Mouse (Mus musculus) regulatory T cell (primary cell): Measurements from ENCODE around the gene Hjurp.

Source experiments
- in situ Hi-C: fragments of 300-600 bp; cut with MboI, MseI; formaldehyde crosslinking; loops from one replicate; pipeline ENCODE4 v1.15.1; 2025; ENCODE audit warnings: high pct_unique_total_duplicates

Gene Hjurp

DNA sequence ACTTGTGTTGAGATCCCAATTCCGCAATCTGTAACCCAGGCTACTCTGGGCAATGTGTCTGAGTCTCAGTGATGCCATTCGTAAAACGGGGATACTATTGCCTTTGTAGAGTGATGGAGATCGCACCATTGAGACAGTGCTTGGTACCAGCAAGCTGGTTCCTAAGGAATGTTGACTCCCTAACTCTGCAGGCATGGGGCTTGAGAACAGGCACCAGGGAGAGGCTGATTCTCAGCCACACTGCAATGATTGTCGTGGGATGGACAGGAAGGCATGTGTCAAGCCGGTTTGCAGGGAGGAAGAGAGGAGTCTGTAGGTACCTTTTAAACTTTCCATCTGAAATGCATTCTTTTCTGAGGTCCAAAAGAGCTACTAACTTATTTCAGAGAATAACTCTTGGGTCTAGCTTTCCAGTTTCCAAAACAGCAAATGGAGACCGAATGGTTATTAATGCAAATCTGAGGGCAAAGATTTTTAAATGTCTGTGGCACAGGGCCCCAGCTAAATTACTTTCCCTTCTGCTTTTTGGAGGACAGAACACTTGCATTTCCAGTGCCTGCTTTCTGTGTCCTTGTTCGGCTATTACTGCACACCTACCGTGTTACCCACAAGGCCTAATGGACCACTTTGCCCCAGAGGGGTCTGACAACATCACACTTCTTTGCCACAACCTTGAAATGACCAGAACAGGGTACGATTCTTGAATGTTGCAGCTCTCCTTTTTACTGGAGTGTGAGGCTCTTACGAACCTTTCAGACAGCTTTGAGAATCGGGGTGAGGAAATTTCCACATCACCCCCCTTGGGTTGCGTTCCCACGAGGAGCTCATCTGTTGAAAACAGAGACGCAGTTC lies 6.2 kb upstream of the Hjurp start:
- in situ Hi-C loops = loop anchor here (10.0 kb wide), 1 partner anchor 139 kb away; no protein-coding TSS in a partner anchor

- in situ Hi-C loops = loop anchor here (10.0 kb wide), 1 partner anchor 138 kb away; no protein-coding TSS in a partner anchor
Observed at GRCm38 (mm10) chr1:88282301-88282700, 4.9 kb upstream of the Hjurp start.

DNA sequence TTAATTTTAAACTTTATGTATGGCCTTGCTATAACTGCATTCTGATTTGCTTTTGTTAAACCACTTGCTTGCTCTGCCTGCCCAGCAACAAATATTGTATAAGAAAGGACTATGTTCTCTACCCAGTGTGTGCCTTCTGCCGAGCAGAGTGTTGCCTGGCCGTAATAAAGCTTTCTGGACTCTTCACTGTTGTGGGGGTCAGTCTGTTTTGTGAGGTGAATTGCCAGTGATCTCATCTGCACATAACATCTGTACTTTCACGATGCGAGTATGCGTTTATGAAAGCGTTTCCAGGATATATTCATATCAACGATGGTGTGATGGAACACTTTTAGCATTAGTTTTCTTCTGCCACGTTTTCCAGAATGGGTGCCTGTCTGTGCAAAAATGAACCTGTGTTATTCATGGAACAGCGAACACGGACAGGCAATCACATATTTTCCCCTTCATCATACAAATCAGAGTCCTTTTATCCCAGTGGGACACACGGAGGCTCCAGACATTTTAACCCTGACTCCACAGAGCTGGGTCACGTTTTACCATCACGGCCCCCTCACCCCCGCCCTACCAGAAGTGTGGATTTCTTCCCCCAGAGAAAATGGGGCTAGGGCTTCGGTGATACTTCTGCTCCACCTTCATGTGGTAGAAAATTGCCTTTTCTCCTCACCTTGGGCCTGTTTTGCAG lies 2.7 kb upstream of the Hjurp start:
- in situ Hi-C loops = loop anchor here (10.0 kb wide), 1 partner anchor 135 kb away; no protein-coding TSS in a partner anchor

DNA sequence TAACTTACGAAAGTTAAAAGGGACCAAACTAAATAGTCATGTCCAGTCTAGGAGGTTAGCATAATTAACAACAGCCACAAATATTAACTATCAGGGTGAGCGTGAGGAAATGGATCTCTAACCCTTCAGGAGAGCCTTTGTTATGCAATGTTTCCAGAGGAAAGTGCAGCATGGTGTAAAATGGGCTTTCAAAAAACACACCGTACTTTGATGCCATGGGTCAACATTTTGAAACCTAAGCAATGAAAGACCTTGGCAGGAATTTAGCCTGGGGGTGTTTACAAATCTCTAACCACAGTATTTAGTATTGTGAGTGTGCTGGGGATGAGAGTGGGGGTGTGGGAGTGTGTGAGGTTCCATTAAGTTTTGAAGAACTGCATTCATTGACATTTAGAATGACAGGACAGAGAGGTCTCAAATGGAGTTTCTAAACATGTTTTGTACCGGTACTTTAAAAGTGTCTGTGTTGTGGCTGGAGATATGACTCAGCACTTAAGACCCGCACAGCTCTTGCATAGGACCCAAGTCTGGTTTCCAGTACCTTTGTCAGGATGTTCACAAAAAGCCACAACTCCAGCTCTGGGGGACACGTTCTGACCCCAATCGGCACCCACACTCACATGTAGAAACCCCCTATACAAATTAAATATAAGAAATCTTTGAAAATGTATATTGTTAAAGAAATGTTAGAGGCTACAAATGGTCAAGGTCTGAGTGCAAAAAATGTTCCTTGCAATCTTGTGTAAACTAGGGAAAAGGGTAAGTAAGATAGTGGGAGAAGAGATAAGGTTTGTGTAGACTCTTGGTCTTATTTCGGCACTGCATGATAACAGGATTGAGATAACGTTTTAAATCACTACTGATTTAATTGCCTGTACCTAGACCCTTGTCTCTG lies 1.9 kb upstream of the Hjurp start:
- in situ Hi-C loops = loop anchor here (10.0 kb wide), 1 partner anchor 135 kb away; no protein-coding TSS in a partner anchor

- in situ Hi-C loops = no loop called here
Observed at GRCm38 (mm10) chr1:88277818-88278511, 532 bp upstream of the Hjurp start.

DNA sequence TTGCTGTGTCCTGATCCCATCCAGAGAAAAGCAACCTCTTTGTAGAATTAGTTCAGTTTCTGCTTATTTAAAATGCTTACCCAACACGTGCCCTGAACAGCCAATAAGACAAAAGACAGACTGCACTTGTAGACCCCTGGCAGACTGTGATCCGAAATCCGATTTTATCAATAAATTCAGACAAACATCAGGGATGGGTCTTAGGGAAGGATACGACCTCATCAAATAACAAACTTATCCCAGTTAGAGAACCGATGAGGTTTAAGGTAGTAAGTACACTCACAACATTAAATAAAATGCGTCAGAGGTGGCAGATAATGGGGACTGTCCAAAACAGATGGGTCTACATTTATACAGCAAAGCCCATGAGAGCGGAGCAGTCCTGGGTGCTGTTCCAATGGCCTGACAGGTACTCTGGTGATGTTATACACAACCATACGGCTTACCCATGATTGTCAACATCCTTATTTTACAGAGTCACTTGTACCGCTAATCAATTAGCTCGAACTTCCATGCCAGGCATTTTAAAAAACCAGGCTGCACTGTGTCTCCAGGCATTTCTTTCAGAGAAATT lies 822 bp downstream of the Hjurp start:
- in situ Hi-C loops = no loop called here

DNA sequence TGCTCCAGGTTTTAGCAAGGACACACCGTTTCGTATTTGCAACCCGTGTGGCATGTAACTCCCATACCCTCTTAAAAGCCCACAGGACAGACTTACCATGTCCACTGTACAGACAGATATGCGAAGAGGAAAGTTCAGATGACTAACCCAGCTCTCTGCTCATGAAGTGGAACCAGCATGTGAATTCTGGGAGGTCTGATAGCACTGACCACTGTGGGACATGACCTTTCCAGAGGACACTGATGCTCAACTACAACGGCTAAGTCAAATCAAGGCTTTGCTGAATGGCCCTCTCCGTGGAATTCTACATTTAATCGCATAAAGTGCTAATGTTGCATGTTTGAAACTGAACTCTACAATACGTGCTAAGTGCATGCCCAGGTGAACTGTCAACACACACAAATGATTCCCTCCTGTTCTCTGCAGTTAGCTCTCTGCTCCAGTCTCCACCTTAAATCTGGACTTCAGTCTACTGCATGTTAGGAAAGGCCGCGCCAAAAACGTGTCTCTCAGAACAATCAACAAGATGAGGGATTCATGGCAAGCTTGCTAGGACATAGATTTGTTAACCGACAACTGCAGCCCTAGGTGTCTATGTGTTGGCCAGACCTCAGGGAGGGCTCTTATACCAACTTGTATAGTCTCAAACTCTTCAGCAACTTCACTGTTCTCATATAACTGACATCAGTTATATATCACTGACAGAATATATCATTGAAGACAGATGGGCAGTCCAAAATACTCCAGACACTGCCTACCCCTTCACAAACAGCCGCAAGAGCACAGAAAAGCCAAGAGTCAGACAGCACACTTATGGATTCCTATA lies 1.5 kb downstream of the Hjurp start:
- in situ Hi-C loops = no loop called here

DNA sequence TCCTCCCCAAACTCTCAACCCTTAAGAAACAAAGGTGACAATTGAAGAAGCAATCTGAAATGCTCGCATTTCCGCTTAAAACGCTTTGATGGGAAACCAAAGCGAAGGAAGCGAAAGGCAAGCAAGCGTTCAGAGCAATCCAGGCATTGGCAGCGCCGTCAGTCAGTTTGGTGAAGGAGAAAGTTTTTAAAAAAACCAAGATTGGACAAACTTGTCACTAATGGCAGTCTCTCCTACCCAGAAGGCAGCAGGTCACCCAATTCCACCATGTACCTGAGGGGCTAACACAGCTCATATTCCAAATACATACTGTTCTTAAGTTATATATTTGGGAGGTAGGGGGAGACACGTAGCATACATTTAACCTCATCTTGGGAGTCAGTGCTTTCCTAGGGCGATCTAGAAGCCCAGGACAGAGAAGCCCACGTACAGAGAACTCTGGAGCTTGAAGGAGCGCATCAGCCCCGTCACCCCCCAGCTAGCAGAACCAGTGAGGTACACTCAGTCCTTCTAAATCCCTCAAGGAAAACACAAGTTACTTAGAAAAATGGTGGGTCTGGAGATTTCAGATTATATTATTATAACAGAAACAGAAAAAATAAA lies 2.3 kb downstream of the Hjurp start:
- in situ Hi-C loops = no loop called here

DNA sequence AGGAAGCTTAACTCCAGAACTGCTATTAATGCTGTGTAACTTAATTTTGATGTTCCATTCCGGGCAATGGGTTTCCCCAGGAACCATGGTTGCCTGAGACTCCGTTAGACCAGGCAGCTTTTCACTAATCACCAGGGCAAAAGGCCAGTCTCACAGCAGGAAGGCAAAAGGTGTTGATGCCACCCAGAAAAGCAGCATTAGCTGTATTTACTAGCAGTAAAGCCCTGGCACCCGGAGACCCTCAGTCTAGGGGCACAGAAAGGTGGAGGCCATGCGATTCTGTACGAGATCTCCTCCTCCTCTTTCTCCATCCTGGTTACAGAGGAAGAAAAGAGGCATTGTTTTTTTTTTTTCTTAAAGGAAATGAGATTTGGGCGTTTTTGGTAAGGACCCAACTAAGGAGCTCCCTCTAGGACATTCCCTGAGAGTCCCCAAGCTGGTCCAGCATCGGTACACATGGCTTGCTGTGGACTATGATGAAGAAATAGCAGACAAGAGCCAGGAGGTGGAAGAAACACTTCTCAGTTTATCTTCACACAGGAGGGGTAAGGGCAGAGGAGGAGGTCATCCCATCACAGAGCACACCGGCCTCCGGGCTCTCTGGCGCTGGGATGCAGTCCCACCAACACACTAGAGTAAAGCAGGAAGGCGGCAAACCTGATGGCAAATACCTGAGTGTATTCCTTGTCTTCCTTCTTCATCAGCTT lies 2.9 kb downstream of the Hjurp start:
- in situ Hi-C loops = no loop called here

- in situ Hi-C loops = no loop called here
Observed at GRCm38 (mm10) chr1:88273832-88274231, 3.6 kb downstream of the Hjurp start.

DNA sequence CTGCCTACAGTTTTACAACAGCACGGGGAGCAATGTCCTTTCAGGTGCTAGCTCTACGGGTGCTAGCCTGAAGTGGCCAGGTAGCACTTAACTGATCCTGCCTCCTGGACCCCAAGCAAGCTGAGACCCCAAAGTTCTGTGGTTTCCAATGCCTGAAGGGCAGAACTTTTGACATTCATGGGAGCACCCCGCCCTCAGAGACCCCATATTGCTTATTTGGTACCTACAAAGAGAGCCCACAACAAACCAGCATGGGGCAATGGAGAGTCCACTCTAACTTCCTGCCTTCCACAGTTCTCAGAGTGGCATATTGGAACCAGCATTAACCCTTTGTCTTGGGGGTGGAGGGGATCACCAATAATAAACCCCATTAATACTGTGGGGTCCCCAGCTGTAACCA lies 4.1 kb downstream of the Hjurp start:
- in situ Hi-C loops = no loop called here

- in situ Hi-C loops = no loop called here
Observed at GRCm38 (mm10) chr1:88272851-88273250, 4.6 kb downstream of the Hjurp start.

- in situ Hi-C loops = no loop called here
Observed at GRCm38 (mm10) chr1:88269539-88270309, 7.7 kb downstream of the Hjurp start.

- in situ Hi-C loops = no loop called here
Observed at GRCm38 (mm10) chr1:88268070-88268469, 9.4 kb downstream of the Hjurp start.

- in situ Hi-C loops = no loop called here
Observed at GRCm38 (mm10) chr1:88267489-88267888, 9.9 kb downstream of the Hjurp start.

- in situ Hi-C loops = no loop called here
Observed at GRCm38 (mm10) chr1:88266123-88266522, 11.3 kb downstream of the Hjurp start.

GRCm38 (mm10) chr1:88264869-88265240 lies 12.6 kb downstream of the Hjurp start:
- in situ Hi-C loops = no loop called here

- in situ Hi-C loops = no loop called here
Observed at GRCm38 (mm10) chr1:88264237-88264868, 13.1 kb downstream of the Hjurp start.
